Mouse (Mus musculus): ENCODE results near the gene Smoc1.

Gene Smoc1

DNA sequence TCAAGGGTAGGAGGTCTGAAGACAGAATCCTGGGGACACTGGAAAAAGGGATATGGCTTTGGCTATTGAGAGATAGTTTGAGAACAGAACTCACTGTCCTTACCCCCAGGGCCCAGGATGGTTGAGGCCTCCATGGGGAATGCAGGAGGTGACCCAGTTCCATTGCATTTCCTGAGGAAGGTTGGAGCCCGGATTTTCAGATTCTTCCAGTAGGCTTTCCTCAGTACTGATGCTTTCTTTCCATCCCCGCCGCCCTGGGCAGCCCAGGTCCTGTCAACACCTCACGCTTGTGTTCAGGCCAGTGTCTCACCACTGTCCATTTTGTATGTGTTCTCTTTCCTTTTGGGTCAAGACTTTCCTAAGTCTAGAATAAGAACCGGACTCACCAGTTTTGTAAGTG is 56.5 kb downstream of the Smoc1 start:
- no peak for DNase-seq

DNA sequence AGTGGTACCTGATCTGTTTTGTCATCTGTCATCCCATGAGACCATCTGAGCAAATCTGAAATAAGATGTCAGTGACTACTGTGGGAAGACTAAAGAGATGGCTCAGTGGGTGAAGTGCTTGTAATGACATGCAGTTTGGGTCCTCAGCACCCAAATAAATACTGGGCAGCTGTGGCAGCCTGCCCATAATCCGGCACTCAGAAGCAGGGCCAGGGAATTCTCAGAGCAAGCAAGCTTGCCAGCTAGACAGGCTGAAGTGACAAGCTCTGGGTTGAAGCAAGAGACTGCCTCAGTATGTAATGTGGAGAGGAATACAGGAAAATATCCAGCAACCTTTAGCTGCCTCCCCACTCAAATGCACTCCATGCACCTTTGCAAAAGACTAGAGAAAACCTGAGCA is 58.6 kb downstream of the Smoc1 start:
- DNase-seq = no peak

- DNase-seq = no peak
These were observed 61.5 kb downstream of the Smoc1 start for GRCm38 (mm10) chr12:81088131-81088530.

DNA sequence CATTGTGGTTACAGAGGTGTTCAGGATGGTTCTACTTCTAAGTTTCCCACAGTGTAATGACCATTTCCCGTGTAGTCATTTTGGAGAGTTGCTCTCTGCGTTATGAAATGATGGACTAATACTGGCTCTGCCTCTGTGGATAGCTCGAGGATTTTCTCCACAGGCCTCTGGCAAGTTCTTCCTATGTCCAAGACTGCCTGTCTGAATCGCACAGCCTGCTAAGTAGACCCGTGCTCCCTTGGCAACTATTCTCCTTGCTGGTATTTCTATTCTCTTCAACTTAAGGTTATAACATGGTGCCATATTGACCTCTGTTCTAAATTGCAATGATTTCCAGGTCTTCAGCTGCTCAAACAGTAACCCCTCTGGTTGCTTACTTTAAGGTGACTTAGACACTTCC is 65.0 kb downstream of the Smoc1 start:
- no peak for DNase-seq

DNA sequence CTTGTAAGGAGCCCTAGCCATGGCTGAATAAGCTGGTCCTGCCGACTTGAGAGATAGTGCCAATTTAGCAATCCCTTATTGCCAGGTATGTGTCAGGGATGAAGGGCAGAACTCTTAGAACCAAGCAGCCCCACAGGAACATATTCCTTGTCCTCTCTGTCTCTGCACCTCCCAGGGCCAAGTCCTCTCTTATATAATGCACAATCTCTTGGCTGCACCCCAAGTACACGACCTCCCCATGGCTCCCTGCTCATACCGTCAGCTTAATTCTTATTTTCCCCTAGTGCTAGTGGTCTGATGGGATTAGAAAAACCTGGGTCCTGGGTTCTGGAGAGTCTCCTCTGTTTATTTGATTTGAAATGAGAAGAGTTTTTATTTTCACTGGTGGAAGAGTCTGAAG is 66.0 kb downstream of the Smoc1 start:
- no peak for DNase-seq

DNA sequence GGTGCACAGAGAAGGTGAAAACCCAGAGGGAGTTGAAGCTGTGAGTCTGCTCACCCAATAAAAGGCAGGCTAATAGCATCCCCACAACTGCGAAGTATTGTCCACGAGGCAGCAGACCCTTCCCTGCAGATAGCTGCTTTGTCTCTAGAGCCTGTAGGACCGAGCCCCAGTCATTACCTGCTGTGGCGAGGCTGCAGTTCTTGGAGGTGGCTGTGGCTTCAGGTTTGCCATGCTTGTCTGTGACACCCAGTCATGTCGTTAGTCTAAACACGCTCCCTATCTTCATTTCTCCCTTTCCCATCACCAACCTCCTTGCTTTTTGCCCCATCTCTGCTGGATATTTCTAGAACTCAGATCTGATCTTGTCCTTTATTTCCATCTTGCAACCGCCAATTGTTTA is 66.6 kb downstream of the Smoc1 start:
- DNase-seq = no peak

GRCm38 (mm10) chr12:81094766-81095405 is 68.3 kb downstream of the Smoc1 start:
- DNase-seq = no peak

GRCm38 (mm10) chr12:81097267-81097666 is 70.7 kb downstream of the Smoc1 start:
- no peak for DNase-seq

DNA sequence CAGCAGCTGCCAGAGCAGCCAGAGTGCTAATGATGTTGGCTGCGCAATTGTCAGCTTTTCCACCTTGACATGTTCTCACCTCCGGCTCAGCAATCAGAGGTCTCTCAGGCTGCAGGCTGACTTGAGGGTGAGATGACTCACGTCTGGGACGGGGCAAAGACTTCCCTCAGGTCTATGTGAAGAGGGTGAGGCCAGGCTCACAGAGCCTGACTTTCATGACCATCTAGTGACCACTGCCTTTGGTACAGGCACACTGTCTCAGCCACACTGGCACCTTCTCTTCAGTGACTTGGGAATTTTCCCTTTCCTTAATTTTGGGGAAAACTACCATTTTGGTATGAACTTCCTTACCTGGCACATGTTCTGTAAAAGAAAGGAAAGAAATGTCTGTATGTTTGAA is 71.1 kb downstream of the Smoc1 start:
- no peak for DNase-seq

DNA sequence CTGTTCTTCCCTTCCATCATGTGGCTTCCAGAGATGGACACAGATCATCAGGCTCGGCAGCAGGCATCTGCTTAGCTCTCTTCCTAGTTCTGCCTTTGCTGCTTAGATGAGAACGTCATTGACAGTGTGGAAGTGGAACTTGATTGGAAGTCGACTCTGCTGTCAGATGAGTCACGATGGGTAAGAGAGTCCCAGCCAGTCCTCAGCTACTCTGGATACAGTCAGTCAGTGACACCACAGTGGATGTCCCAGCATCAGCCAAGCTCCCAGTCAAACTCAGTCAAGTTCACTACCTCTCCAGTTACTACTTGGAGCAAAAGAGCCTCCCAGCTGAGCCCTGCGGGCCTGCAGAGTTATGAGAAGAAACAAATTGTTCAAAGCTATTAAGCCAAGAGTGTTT is 72.6 kb downstream of the Smoc1 start:
- DNase-seq = no peak

- no peak for DNase-seq
These were observed 75.1 kb downstream of the Smoc1 start for GRCm38 (mm10) chr12:81101691-81102090.

DNA sequence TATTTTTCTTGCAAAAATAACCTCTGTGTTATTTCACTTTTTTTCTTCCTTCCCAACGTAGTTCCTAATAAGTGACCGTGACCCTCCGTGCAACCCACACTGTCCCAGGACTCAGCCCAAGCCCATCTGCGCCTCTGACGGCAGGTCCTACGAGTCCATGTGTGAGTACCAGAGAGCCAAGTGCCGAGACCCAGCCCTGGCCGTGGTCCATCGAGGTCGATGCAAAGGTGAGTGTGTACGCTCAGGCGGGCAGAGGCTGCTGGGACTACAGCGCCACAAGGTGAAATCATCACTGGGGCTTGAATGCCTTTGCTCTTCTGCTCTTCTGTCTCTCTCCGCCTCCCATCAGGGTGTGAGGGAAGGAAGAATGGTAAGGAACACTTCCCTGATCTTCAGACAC is 77.9 kb downstream of the Smoc1 start:
- no peak for DNase-seq

DNA sequence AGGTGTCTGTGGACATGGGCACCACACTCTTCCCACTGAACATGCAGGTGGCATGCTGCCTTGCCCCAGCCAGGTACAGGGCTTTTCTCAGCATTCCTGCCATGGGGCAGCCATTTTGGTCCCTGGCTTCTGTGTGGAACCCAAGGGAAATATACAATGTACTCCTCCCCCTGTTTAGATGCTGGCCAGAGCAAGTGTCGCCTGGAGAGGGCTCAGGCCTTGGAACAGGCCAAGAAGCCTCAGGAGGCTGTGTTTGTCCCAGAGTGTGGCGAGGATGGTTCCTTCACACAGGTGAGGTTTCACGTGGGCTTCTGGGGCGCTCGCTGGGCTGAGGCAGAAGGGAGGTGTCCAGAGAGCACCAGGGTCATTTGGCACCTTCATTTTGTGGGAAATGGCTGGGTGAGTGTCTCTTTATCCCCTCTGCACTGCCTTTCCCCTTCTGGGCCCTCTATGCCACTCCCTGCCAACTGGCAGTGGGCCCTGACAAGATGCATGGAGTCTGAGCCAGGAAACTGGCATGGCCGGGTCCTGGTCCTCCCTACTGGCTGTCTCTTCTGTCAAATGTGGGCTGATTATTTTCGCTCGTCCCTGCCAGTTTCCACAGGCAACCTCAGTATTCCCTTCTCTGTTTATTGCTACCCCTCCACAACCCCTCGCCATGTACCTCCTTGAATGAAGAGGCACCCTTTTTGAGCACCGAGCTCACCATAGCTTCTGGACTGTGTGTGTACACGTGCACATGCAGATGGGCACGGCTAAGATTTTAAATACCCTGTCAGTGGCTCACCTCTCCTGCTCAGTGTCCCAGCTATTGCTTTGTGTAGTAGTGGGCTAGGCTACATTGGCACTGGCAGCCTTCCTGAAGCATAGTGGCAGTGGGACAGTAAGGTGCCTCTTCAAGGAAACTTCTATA is 79.4 kb downstream of the Smoc1 start:
- no peak for DNase-seq

GRCm38 (mm10) chr12:81107278-81108100 is 80.9 kb downstream of the Smoc1 start:
- no peak for DNase-seq

GRCm38 (mm10) chr12:81108600-81109011 is 82.0 kb downstream of the Smoc1 start:
- DNase-seq = peak in 1 of 2 experiments; percentile 6

DNA sequence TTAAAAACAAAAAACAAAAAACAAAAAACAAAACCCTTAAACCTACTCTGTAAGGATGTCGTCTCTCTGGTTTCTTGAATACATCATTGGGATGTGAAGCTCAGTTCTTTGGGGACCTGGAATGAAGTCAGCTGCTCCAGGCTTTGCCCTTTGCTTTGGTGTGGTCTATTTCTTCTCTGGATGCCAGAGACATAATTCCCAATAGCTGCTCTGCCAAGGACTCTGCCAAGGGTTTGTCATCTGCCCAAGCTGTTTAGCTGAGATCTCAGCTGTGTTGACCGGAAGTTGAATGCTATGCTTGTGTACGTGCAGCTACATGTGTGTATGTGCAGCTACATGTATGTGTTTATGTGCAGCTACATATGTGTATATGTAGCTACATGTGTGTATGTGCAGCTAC is 83.4 kb downstream of the Smoc1 start:
- DNase-seq = no peak

DNA sequence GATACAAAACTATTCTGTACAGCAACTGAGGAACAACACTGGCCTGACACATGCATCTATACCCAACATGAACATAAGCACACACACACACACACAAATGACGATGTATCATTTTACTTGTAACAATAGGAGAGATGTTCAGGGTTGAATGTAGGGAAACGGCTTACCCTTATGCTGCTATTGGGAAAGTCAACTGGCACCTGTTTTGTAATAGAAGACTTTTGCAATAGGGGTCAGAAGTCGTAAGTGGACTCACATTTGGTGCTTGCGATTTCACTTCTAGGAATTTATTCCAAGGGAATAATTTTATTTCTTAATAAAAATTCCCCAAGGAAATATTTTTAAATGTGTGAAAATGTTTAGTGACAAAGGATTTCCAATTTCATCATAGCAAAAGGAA is 85.7 kb downstream of the Smoc1 start:
- no peak for DNase-seq

DNA sequence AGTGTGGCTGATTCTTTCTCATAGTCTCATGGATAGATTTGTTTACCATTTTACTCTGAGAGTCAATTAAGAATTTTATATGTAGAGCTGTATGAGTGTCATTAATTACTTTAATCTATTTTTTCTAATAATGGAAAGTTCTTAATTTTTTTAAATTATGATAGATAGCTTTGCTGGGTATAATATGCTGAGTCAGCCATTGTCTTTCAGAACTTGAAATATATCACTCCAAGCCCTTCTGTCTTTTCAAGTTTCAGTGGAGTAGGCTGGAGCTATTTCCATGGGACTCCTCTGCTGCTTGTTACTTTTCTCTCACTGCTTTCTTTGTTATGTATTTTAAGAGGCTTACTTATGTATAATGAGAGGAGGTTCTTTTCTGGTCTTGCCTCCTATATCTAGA is 93.7 kb downstream of the Smoc1 start:
- DNase-seq = no peak

- DNase-seq = no peak
These were observed 97.2 kb downstream of the Smoc1 start for GRCm38 (mm10) chr12:81123793-81124192.

DNA sequence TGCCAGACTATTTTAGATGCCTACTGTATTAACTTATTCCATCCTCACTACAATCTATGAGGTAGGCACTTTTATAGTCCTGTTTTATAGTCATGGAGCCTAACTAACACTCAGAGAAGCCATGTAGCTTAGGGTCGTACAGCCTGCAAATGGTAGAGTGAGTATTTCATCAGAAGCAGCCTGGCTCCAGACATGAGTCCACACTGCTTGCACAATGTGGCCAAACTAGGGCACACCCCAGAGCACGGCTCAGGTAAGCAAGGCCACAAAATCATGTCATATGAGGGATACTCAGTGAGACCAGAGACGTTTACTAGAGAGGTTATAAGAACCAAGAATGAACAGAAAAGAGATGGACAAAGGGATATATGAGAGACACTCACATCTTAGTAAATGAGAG is 100.2 kb downstream of the Smoc1 start:
- no peak for DNase-seq

DNA sequence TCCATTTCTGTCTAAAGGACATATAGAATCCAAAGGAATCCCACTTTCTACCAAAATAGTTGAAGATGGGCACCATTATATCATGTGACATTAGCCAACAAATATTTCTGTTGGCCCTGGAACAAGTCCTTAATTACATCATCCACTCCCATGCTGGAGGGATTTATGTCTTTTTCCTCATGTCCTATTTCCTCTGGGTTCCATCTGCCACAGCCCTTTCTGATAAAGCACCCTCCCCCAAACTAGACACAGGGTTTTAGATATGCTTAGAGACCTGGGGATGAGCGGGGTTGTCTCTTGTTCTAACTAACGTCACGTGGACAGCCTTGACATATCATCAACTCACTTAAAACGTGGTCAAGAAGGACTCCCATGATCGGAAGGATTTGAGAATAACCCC is 102.1 kb downstream of the Smoc1 start:
- no peak for DNase-seq

DNA sequence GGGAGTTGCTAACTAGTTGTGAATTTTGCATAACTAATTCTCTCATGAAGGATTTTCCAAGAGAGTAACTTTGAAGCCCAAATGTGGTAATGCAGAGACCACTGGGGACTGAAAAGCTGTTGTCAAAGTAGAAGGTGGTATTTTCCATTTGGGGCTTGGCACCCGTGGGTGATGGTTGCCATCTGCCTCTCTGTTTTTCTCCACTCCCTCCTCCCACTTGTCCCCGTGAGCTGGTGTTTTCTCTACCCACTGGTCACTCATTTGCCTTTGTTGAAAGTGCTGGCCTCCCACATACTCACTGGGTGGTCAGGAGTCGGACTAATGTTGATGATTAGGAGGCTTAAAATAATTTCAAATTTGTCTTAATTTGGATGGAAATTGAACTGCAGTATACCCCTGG is 104.1 kb downstream of the Smoc1 start:
- no peak for DNase-seq

GRCm38 (mm10) chr12:81131114-81131513 is 104.5 kb downstream of the Smoc1 start:
- DNase-seq = no peak
